Mouse (Mus musculus): ENCODE measurements at regions not wholly inside any gene's neighbourhood (a gene's known extent, or its start where the extent isn't known, plus 50 kb on each side); places are given as distances from the start of the nearest gene placed in this dataset.

DNA sequence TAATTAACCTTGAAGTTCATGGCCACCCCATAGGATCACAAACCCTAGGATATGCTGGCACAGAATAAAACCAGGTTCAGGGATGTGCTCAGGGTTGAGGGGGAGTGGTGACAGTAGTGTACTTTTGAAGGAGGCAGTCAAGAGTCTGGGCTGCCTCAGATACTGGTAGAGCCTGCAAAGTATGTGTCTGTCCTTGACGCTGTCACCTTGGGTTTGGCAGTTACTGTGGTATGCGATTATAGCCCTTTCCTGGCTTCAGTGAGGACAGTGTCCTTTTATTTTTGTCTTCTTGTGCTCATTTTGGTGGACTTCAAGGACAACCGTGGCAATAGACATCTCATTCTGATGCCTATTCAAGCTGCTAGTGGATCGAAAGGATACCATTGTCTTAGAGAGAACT is 268.1 kb downstream of the Rnd3 start:
- Histone ChIP-seq H3K27ac (peak overlapping the region; percentile 35), H3K4me1 (replicated peaks) (peaks cover under 1% of the 10 kb centered on the region), H3K27me3 (no peaks in the 10 kb centered on the region), H3K36me3 (no peaks in the 10 kb centered on the region), H3K9ac (no peak overlapping the region), H3K4me3 (no peak overlapping the region), H3K4me2 (no peak overlapping the region), H3K9me3 (replicated peaks) (no peaks in the 10 kb centered on the region)
- peak; percentile 81 for ATAC-seq (replicated peaks; ENCODE audit: insufficient number of reproducible peaks, insufficient read depth, low FRiP score, low read depth)
- 63% methylated on average over 4 of the region's 4 CpGs for WGBS

DNA sequence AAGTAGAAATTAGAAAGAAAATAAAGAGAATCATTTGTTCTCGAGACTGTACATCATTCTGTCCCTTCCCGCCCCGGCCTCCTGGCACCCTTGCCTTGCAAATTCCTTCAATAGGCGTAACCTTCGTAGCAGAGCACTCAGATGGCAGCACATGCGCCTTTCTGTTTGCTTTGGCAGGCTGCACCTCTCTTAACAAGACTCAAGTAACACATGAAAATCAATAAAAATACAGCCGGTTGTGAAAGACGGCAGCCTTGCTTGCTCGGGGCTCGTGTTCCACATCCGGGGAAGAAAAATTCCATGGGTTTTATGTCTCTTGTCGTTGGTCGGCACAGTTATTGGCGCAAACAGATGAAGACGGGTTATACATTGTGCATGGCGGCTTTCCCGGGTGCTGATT is 271.2 kb downstream of the Rnd3 start:
- Histone ChIP-seq H3K36me3 (no peaks in the 10 kb centered on the region), H3K27ac (no peak overlapping the region), H3K27me3 (no peaks in the 10 kb centered on the region), H3K4me2 (no peak overlapping the region), H3K4me3 (no peak overlapping the region), H3K4me1 (replicated peaks) (no peaks in the 10 kb centered on the region; the same call in none of the 2 replicates), H3K9ac (no peak overlapping the region), H3K9me3 (replicated peaks) (no peaks in the 10 kb centered on the region)
- ATAC-seq (replicated peaks; ENCODE audit: insufficient number of reproducible peaks, insufficient read depth, low FRiP score, low read depth) = no peak
- 69% methylated on average over 17 of the region's 17 CpGs for WGBS

DNA sequence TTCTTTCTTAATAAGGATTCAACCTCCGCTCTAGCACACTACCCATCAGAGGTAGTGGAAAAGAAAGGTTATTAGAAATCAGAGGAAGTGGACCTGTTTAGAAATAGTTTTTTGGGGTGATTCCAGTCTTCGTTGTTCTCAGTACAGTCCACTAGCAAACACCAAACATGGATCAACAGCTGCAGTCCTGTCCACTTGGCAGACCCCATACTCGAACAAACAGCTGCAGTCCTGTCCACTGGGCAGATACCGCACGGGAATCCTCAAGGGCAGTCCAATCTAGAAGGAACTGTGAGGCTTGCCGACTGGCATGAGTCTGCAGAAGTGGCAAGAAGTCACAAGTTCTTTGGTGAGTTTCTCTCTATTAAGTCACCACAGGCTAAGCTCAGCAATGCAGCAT is 273.8 kb downstream of the Rnd3 start:
- H3K4me1 ChIP-seq (replicated peaks) = no peaks in the 10 kb centered on the region
- no peaks in the 10 kb centered on the region for H3K36me3 ChIP-seq
- 88% methylated on average over 6 of the region's 6 CpGs for WGBS
- no peak for ATAC-seq (replicated peaks; ENCODE audit: insufficient number of reproducible peaks, insufficient read depth, low FRiP score, low read depth)
- no peak overlapping the region for H3K27ac ChIP-seq
- no peak overlapping the region for H3K4me2 ChIP-seq
- no peak overlapping the region for H3K4me3 ChIP-seq
- no peak overlapping the region for H3K9ac ChIP-seq
- no peaks in the 10 kb centered on the region for H3K27me3 ChIP-seq
- no peaks in the 10 kb centered on the region for H3K9me3 ChIP-seq (replicated peaks)

DNA sequence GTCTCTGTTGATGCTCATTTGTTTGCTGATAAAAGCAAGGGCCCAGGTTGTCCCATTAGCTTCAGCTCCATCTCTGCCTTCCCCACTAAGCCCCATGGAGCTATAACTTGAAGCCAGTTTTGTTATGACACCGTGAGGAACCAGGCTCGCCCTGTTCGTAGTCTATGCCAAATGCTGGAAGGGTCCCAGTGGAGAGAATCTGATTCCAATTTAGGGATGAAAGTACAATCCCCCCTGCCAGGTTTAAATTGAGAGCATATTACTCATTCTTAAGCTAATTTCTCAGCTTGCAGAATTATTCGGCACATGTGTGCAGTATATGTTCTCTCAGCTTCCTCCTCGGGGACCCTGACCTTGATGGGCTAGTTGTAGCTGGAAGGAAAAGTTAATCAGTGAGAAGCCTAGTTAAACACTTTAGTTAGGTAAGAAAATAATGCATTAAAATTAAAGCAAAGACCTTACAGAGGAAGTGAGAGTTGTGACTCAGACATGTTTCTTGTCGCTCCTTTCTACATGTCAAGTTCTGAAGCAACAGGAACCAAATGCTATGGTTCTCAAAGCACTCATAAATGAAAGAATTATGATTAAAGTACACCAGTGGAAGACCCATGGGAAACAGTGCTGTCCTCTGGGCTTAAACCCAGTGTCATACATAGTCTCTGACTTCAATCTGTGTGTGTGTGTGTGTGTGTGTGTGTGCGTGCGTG is 295.2 kb downstream of the Rnd3 start:
- no peaks in the 10 kb centered on the region for H3K27me3 ChIP-seq
- no peaks in the 10 kb centered on the region for H3K36me3 ChIP-seq
- no peak for ATAC-seq (replicated peaks; ENCODE audit: insufficient number of reproducible peaks, insufficient read depth, low FRiP score, low read depth)
- H3K9me3 ChIP-seq (replicated peaks) = no peaks in the 10 kb centered on the region
- no peak overlapping the region for H3K4me2 ChIP-seq
- no peak overlapping the region for H3K4me3 ChIP-seq
- 81% methylated on average over 8 of the region's 8 CpGs for WGBS
- H3K27ac ChIP-seq = no peak overlapping the region
- no peak overlapping the region for H3K9ac ChIP-seq
- H3K4me1 ChIP-seq (replicated peaks) = no peaks in the 10 kb centered on the region

DNA sequence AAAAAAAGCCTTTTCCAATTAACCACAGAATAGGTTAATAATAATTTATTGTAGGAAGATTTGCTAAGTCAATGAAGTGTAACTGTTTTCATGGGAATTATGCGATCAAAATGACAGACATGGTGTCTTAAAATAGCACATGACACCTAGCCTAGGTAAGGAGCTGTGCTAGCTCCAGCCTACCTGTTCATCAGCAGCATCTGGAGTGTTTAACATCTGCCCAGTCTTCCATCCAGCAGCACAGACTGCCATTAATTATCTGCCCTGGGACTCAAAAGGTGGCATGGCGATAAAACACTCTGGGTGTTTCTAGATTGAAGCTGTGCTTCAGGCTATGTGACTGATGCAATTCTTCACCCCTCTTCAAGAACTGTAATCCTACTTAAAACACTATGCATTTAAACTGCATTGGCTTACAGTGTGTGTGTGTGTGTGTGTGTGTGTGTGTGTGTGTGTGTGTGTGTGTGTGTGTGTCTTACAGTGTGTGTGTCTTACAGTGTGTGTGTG is 296.4 kb downstream of the Rnd3 start:
- WGBS = 85% methylated on average over 2 of the region's 2 CpGs
- H3K4me3 ChIP-seq = no peak overlapping the region
- H3K4me2 ChIP-seq = no peak overlapping the region
- H3K4me1 ChIP-seq (replicated peaks) = no peaks in the 10 kb centered on the region
- H3K9me3 ChIP-seq (replicated peaks) = no peaks in the 10 kb centered on the region
- H3K27ac ChIP-seq = no peak overlapping the region
- H3K27me3 ChIP-seq = no peaks in the 10 kb centered on the region
- no peak for ATAC-seq (replicated peaks; ENCODE audit: insufficient number of reproducible peaks, insufficient read depth, low FRiP score, low read depth)
- H3K36me3 ChIP-seq = no peaks in the 10 kb centered on the region
- no peak overlapping the region for H3K9ac ChIP-seq

DNA sequence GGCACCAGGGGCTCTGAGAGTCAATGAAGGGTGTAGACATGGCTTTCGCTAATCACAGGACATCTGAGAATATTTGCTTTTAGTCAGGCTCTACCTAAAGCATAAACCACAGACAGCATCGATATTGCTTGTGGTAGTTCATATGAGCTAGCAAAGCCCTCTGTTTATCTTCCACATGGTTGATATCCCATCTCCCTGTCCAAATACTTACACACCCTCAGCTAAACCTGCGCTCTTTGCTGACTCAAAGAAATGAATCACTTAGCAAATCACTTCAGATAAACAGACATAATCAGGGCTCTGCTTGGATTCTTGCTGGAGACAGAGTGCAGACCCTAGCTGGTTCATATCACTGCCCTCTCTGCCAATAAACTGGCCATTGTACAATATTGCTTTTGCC is 298.8 kb downstream of the Rnd3 start:
- H3K9ac ChIP-seq = no peak overlapping the region
- no peak overlapping the region for H3K4me2 ChIP-seq
- H3K36me3 ChIP-seq = no peaks in the 10 kb centered on the region
- no peak overlapping the region for H3K27ac ChIP-seq
- WGBS = 52% methylated on average over 3 of the region's 3 CpGs
- H3K4me1 ChIP-seq (replicated peaks) = no peaks in the 10 kb centered on the region
- H3K27me3 ChIP-seq = no peaks in the 10 kb centered on the region
- no peak overlapping the region for H3K4me3 ChIP-seq
- H3K9me3 ChIP-seq (replicated peaks) = no peaks in the 10 kb centered on the region
- ATAC-seq (replicated peaks; ENCODE audit: insufficient number of reproducible peaks, insufficient read depth, low FRiP score, low read depth) = no peak

DNA sequence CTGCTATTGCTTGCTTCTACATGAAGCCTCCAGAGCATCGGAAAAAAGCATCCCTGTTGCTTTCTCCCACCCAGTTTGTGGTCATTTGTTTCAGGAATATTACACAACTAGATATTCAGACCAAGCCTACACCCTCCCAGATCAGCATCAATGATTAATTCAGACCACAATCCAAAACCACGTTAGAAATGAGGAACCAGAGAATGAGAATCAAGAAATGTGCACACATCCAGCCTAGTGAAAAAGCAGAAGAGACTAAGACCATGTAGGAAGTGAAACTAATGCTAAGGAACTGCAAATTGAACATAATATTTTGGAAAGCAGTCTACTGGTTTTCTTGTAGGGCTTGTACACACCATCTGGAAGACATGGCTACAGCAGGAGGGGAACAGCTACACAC is 307.0 kb downstream of the Rnd3 start:
- Histone ChIP-seq H3K27me3 (no peaks in the 10 kb centered on the region), H3K4me3 (no peak overlapping the region), H3K4me1 (replicated peaks) (no peaks in the 10 kb centered on the region), H3K27ac (no peak overlapping the region), H3K4me2 (no peak overlapping the region), H3K36me3 (no peaks in the 10 kb centered on the region), H3K9ac (no peak overlapping the region), H3K9me3 (replicated peaks) (no peaks in the 10 kb centered on the region; the same call in 1 of the 2 replicates)
- no peak for ATAC-seq (replicated peaks; ENCODE audit: insufficient number of reproducible peaks, insufficient read depth, low FRiP score, low read depth)
- WGBS = 73% methylated on average over 2 of the region's 2 CpGs

DNA sequence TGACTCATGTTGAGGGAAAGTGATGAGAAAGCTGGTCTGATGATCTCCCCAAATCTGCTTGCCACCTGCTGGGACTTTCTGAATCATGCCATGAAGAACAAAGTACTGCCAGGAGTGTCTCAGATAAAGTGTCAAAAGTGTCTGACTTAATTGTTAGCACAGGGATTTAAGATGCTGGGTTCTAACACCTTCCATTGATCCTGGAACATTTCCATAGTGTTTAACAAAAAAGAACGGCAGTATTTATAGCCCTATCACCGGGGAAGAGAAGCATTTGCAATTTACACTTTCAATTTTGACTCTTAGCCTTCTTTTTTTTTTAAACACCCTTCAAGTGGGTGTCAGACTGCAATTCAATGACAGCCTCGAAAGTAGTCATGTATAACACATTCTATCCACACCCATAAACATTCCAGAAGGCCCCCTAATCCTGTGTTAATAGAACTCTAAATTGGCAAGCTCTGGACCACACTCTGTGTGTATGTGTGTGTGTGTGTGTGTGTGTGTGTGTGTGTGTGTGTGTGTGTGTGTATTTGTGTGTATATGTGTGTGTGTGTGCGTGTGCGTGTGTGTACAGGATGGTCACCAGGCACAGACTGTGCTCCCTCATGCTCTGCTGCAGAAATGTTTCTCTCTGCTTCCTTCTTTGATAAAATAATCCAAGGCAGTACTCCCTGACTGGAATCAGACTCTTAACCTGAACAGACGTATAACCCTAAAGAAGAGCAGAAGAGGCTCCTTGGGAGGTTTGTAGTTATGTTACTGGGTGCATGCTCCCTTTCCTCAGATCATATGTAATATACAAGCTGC is 313.2 kb downstream of the Rnd3 start:
- Histone ChIP-seq H3K27ac (no peak overlapping the region), H3K4me1 (replicated peaks) (peaks cover 2% of the 10 kb centered on the region; the same call in 1 of the 2 replicates), H3K36me3 (no peaks in the 10 kb centered on the region), H3K4me2 (no peak overlapping the region), H3K9me3 (replicated peaks) (no peaks in the 10 kb centered on the region), H3K4me3 (no peak overlapping the region), H3K27me3 (no peaks in the 10 kb centered on the region), H3K9ac (no peak overlapping the region)
- ATAC-seq (replicated peaks; ENCODE audit: insufficient number of reproducible peaks, insufficient read depth, low FRiP score, low read depth) = 0 out of 2 replicates have a peak, but pooled peaks have one; percentile 53
- 52% methylated on average over 6 of the region's 6 CpGs for WGBS

DNA sequence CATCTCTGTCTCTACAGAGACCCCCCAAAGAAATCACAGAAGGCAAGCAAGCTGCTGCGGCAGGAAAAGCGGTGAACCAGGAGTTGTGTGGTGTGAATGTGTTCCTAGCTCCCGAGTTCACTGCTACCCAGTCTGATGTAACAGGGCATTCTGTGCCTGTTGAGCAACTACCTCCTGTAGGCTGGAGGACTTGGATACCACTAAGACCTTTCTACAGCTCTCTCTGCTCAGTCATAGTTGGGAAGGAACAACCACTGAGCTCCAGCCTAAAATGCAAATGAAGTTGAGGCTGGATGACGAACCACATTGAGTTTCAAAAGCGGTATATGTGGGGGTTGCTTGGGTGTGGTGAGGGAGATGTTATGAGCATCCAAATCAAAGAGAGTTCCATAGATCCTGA is 315.1 kb downstream of the Rnd3 start:
- no peaks in the 10 kb centered on the region for H3K36me3 ChIP-seq
- ATAC-seq (replicated peaks; ENCODE audit: insufficient number of reproducible peaks, insufficient read depth, low FRiP score, low read depth) = no peak
- 91% methylated on average over 5 of the region's 5 CpGs for WGBS

DNA sequence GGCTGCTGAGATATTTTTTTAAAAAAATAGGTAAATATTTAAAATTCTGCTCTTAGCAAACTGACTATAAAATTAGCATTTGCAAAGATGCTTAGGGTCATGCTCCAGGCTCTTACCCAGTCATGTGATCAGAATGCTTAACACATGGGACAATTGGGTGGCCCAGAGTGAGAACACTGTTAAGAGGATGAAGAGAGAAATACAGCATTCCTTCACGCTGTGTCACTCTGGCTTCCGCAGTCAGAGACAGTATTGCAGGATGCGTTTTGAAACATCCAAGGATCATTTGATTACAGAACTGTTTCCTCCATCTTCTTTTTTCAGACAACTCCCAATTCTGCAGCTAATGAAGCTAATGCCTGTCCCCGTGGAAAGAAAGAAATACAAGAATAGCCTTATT is 316.4 kb downstream of the Rnd3 start:
- H3K4me2 ChIP-seq = no peak overlapping the region
- no peaks in the 10 kb centered on the region for H3K9me3 ChIP-seq (replicated peaks)
- peaks cover 2% of the 10 kb centered on the region; the same call in 1 of the 2 replicates for H3K4me1 ChIP-seq (replicated peaks)
- no peak overlapping the region for H3K27ac ChIP-seq
- WGBS = 62% methylated on average over 4 of the region's 4 CpGs
- no peaks in the 10 kb centered on the region for H3K36me3 ChIP-seq
- H3K9ac ChIP-seq = no peak overlapping the region
- no peak for ATAC-seq (replicated peaks; ENCODE audit: insufficient number of reproducible peaks, insufficient read depth, low FRiP score, low read depth)
- H3K4me3 ChIP-seq = no peak overlapping the region
- H3K27me3 ChIP-seq = no peaks in the 10 kb centered on the region

More for the DNA sequence above, 315.1 kb downstream of the Rnd3 start:
- Histone ChIP-seq H3K9ac (no peak overlapping the region), H3K4me2 (no peak overlapping the region), H3K9me3 (replicated peaks) (no peaks in the 10 kb centered on the region), H3K27ac (no peak overlapping the region), H3K4me3 (no peak overlapping the region), H3K27me3 (no peaks in the 10 kb centered on the region), H3K4me1 (replicated peaks) (peaks cover 2% of the 10 kb centered on the region; the same call in 1 of the 2 replicates)

DNA sequence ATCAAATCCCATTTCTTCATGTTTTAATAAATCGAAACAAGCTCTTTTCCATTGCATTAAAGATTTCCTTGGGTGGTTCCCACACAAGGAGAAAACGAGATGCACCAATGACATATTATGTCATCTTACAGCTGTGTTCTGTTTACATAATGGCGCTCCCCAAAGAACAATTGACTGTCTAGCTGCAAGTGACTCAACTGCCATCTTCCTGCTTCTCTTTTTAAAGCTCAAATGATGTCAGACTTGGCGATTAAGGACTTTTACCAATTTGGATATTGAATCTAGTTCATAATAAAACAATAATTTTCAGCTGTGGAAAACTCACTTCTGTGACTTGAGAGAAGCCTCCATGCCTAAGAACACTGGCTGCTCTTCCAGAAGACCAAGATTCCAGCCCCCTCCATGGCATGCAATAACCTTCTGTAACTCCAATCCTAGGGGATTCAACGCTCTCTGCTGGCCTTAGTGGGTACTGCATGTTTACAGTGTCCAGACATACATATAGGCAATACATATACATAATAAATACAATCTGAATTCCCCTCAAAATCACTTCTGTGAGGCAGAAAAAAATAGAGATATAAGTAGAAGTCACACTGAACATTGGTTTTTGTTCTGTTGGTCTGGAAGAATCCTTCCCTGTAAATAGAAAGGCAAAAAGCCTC is 318.7 kb downstream of the Rnd3 start:
- Histone ChIP-seq H3K36me3 (no peaks in the 10 kb centered on the region), H3K27ac (no peak overlapping the region), H3K9me3 (replicated peaks) (no peaks in the 10 kb centered on the region), H3K9ac (no peak overlapping the region), H3K4me2 (no peak overlapping the region), H3K27me3 (no peaks in the 10 kb centered on the region), H3K4me1 (replicated peaks) (peaks cover under 1% of the 10 kb centered on the region; the same call in 1 of the 2 replicates), H3K4me3 (no peak overlapping the region)
- WGBS = 61% methylated on average over 5 of the region's 5 CpGs
- ATAC-seq (replicated peaks; ENCODE audit: insufficient number of reproducible peaks, insufficient read depth, low FRiP score, low read depth) = no peak

Measured in heart, embryonic 15.5 days (tissue).